Mouse (Mus musculus) kidney, embryonic 14.5 days (tissue): ENCODE results near the gene B9d2. TPM values are rescaled to one million over a fixed set of nuclear protein-coding genes. Genes with fewer than 3 reads are reported as not detected.

Experiments used
- ATAC-seq: fragments of 200-750 bp; cut with Nextera tagmentation; 2 replicates; pipeline ENCODE4 v1.8.0; 2017; ENCODE audit warnings: moderate number of reproducible peaks, mild to moderate bottlenecking, moderate TSS enrichment, moderate library complexity; ENCODE audit not compliant: low FRiP score, low TSS enrichment
- H3K27ac ChIP-seq: fragments of 300-500 bp; sonication (generic); 2 replicates; pipeline ENCODE4 v1.5.1; 2014; ENCODE audit warnings: low read depth, mild to moderate bottlenecking, low read length, moderate library complexity, mixed read lengths
- H3K27me3 ChIP-seq: fragments of 300-500 bp; sonication (generic); 2 replicates; pipeline ENCODE4 v1.6.1; 2014; ENCODE audit warnings: mild to moderate bottlenecking, low read length; ENCODE audit not compliant: control insufficient read depth, insufficient read depth
- H3K36me3 ChIP-seq: fragments of 300-500 bp; sonication (generic); 2 replicates; pipeline ENCODE4 v1.6.1; 2014; ENCODE audit warnings: low read length, mixed read lengths; ENCODE audit not compliant: control insufficient read depth, insufficient read depth
- H3K4me1 ChIP-seq: fragments of 300-500 bp; sonication (generic); 2 replicates; pipeline ENCODE4 v1.6.1; 2014; ENCODE audit warnings: low read length, mixed read lengths; ENCODE audit not compliant: control insufficient read depth, insufficient read depth
- H3K4me2 ChIP-seq: fragments of 300-500 bp; sonication (generic); replicated peaks from 2 replicates; pipeline ENCODE4 v1.6.1; 2014; ENCODE audit warnings: low read depth, mild to moderate bottlenecking, low read length
- H3K4me3 ChIP-seq: fragments of 300-500 bp; sonication (generic); 2 replicates; pipeline ENCODE4 v1.5.1; 2014; ENCODE audit warnings: mild to moderate bottlenecking, low read length
- H3K9ac ChIP-seq: fragments of 300-500 bp; sonication (generic); 2 replicates; pipeline ENCODE4 v1.6.1; 2014; ENCODE audit warnings: low read depth, mild to moderate bottlenecking, low read length, moderate library complexity
- H3K9me3 ChIP-seq: fragments of 300-500 bp; sonication (generic); 2 replicates; pipeline ENCODE4 v1.6.1; 2016; ENCODE audit warnings: low read length; ENCODE audit not compliant: control insufficient read depth
- WGBS: fragments of 180-500 bp; shearing (Covaris S2); extraction: QIAGEN DNeasy Blood & Tissue Kit; methylation state at CpG from one replicate; pipeline ENCODE4 v1.1.7; 2014; 5-methylcytosine and 5-hydroxymethylcytosine counted together
- polyA plus RNA-seq: library from polyadenylated mRNA; unstranded; fragments of >200 nt; fragmentation: Nextera tagmentation; extraction: Ambion mirVana; gene quantifications from 2 replicates; pipeline ENCODE4 v1.2.1, GENCODE M21; 2014

B9d2 gene
- polyA plus RNA-seq, 1 experiment from 2014 or later = 36.5 TPM

GRCm38 (mm10) chr7:25727800-25728199 is 47.2 kb downstream of the B9d2 start:
- Histone ChIP-seq H3K4me1 (no peaks in the 10 kb centered on the region), H3K9ac (no peak overlapping the region), H3K36me3 (peaks cover 98% of the 10 kb centered on the region), H3K27ac (no peak overlapping the region), H3K4me2 (no peak overlapping the region), H3K4me3 (no peak overlapping the region), H3K27me3 (no peaks in the 10 kb centered on the region), H3K9me3 (no peaks in the 10 kb centered on the region)
- WGBS = 88% methylated on average over 5 of the region's 5 CpGs
- ATAC-seq = no peak

GRCm38 (mm10) chr7:25729396-25729795 is 48.8 kb downstream of the B9d2 start:
- no peak for ATAC-seq
- no peak overlapping the region for H3K27ac ChIP-seq
- H3K4me2 ChIP-seq = no peak overlapping the region
- no peak overlapping the region for H3K9ac ChIP-seq
- H3K27me3 ChIP-seq = no peaks in the 10 kb centered on the region
- H3K4me1 ChIP-seq = no peaks in the 10 kb centered on the region
- H3K36me3 ChIP-seq = peaks cover 98% of the 10 kb centered on the region
- no peak overlapping the region for H3K4me3 ChIP-seq
- no peaks in the 10 kb centered on the region for H3K9me3 ChIP-seq
- WGBS = 52% methylated on average over 2 of the region's 2 CpGs

GRCm38 (mm10) chr7:25729862-25730261 is 49.3 kb downstream of the B9d2 start:
- ATAC-seq = no peak
- H3K9me3 ChIP-seq = no peaks in the 10 kb centered on the region
- H3K4me1 ChIP-seq = no peaks in the 10 kb centered on the region
- H3K27ac ChIP-seq = no peak overlapping the region
- no peak overlapping the region for H3K4me3 ChIP-seq
- H3K9ac ChIP-seq = no peak overlapping the region
- peaks cover 98% of the 10 kb centered on the region for H3K36me3 ChIP-seq
- H3K4me2 ChIP-seq = no peak overlapping the region
- WGBS = 96% methylated on average over 2 of the region's 2 CpGs
- H3K27me3 ChIP-seq = no peaks in the 10 kb centered on the region

GRCm38 (mm10) chr7:25731294-25732055 is 50.9 kb downstream of the B9d2 start:
- WGBS = 91% methylated on average over 8 of the region's 8 CpGs
- no peaks in the 10 kb centered on the region for H3K9me3 ChIP-seq
- no peak for ATAC-seq

GRCm38 (mm10) chr7:25734991-25735390 is 54.4 kb downstream of the B9d2 start:
- ATAC-seq = no peak
- no peak overlapping the region for H3K27ac ChIP-seq
- no peak overlapping the region for H3K4me3 ChIP-seq
- H3K9ac ChIP-seq = no peak overlapping the region
- no peak overlapping the region for H3K4me2 ChIP-seq
- no peaks in the 10 kb centered on the region for H3K27me3 ChIP-seq
- no peaks in the 10 kb centered on the region for H3K9me3 ChIP-seq
- H3K36me3 ChIP-seq = peaks cover 98% of the 10 kb centered on the region
- no peaks in the 10 kb centered on the region for H3K4me1 ChIP-seq
- WGBS = 77% methylated on average over 4 of the region's 4 CpGs

More at GRCm38 (mm10) chr7:25731294-25732055, 50.9 kb downstream of the B9d2 start:
- no peaks in the 10 kb centered on the region for H3K4me1 ChIP-seq
- H3K9ac ChIP-seq = no peak overlapping the region
- no peak overlapping the region for H3K4me3 ChIP-seq
- no peaks in the 10 kb centered on the region for H3K27me3 ChIP-seq
- no peak overlapping the region for H3K27ac ChIP-seq
- peaks cover 98% of the 10 kb centered on the region for H3K36me3 ChIP-seq
- no peak overlapping the region for H3K4me2 ChIP-seq

Other genes with a start within 250 kb of the B9d2 start
- 2.3 and 5.7 TPM in 2 replicates for gene Ceacam1, start 203.2 kb upstream of the B9d2 start, polyA plus RNA-seq
- 0.07 TPM in 1 of 2 replicates, not detected in the other for gene Ceacam2, start 140.9 kb upstream of the B9d2 start, polyA plus RNA-seq
- gene Erich4, start 64.9 kb upstream of the B9d2 start, polyA plus RNA-seq = 0.29 and 0.32 TPM in 2 replicates
- 41.0 and 50.2 TPM in 2 replicates for gene Dmac2, start 61.4 kb upstream of the B9d2 start, polyA plus RNA-seq
- gene B3gnt8, start 54.1 kb upstream of the B9d2 start, polyA plus RNA-seq = 4.5 and 5.2 TPM in 2 replicates
- gene Bckdha, start 21.8 kb upstream of the B9d2 start, polyA plus RNA-seq = 60.6 and 69.6 TPM in 2 replicates
- gene Exosc5, start 21.6 kb upstream of the B9d2 start, polyA plus RNA-seq = 93.5 and 98.8 TPM in 2 replicates
- 1.8 and 2.5 TPM in 2 replicates for gene Tmem91, start 5.6 kb upstream of the B9d2 start, polyA plus RNA-seq
- gene Tgfb1, start 6.2 kb downstream of the B9d2 start, polyA plus RNA-seq = 3.8 and 5.1 TPM in 2 replicates
- 24.8 and 32.4 TPM in 2 replicates for gene Ccdc97, start 38.3 kb downstream of the B9d2 start, polyA plus RNA-seq
- 65.6 and 86.2 TPM in 2 replicates for gene Hnrnpul1, start 74.0 kb downstream of the B9d2 start, polyA plus RNA-seq
- gene Axl, start 107.9 kb downstream of the B9d2 start, polyA plus RNA-seq = 75.3 and 75.5 TPM in 2 replicates
- gene Cyp2s1, start 136.1 kb downstream of the B9d2 start, polyA plus RNA-seq = 9.3 and 13.4 TPM in 2 replicates
- not detected in 2 replicates for gene Cyp2b10, start 216.8 kb downstream of the B9d2 start, polyA plus RNA-seq